Mouse (Mus musculus) midbrain, embryonic 16.5 days (tissue): ENCODE results near the gene Usp8. TPM values are rescaled to one million over a fixed set of nuclear protein-coding genes. Genes with fewer than 3 reads are reported as not detected.
A peak's percentile ranks its signal among the peaks of the same experiment; 100 is the strongest.

ENCODE experiments used
- ATAC-seq: fragments of 200-750 bp; cut with Nextera tagmentation; 2 replicates; pipeline ENCODE4 v1.8.0; 2017; ENCODE audit warnings: moderate TSS enrichment
- H3K27ac ChIP-seq: fragments of 300-500 bp; sonication (generic); 2 replicates; pipeline ENCODE4 v1.5.1; 2014; ENCODE audit warnings: mild to moderate bottlenecking, low read length, mixed read lengths
- H3K27me3 ChIP-seq: fragments of 300-500 bp; sonication (generic); 2 replicates; pipeline ENCODE4 v1.6.1; 2014; ENCODE audit warnings: low read depth, low read length, mixed read lengths; ENCODE audit not compliant: control insufficient read depth, insufficient read depth
- H3K36me3 ChIP-seq: fragments of 300-500 bp; sonication (generic); 2 replicates; pipeline ENCODE4 v1.6.1; 2014; ENCODE audit warnings: mild to moderate bottlenecking, low read length, moderate library complexity, mixed read lengths; ENCODE audit not compliant: control insufficient read depth, insufficient read depth
- H3K4me1 ChIP-seq: fragments of 300-500 bp; sonication (generic); 2 replicates; pipeline ENCODE4 v1.6.1; 2014; ENCODE audit warnings: mild to moderate bottlenecking, low read length, mixed read lengths; ENCODE audit not compliant: control insufficient read depth, insufficient read depth
- H3K4me2 ChIP-seq: fragments of 300-500 bp; sonication (generic); 2 replicates; pipeline ENCODE4 v1.6.1; 2014; ENCODE audit warnings: mild to moderate bottlenecking, low read length, mixed read lengths
- H3K4me3 ChIP-seq: fragments of 300-500 bp; sonication (generic); 2 replicates; pipeline ENCODE4 v1.5.1; 2014; ENCODE audit warnings: low read depth, mild to moderate bottlenecking, low read length, moderate library complexity, mixed read lengths
- H3K9ac ChIP-seq: fragments of 300-500 bp; sonication (generic); 2 replicates; pipeline ENCODE4 v1.6.1; 2014; ENCODE audit warnings: low read depth, low read length, mixed read lengths
- H3K9me3 ChIP-seq: fragments of 300-500 bp; sonication (generic); replicated peaks from 2 replicates; pipeline ENCODE4 v1.6.1; 2014; ENCODE audit warnings: mild to moderate bottlenecking, low read length, mixed read lengths; ENCODE audit not compliant: control insufficient read depth, poor library complexity, severe bottlenecking
- WGBS: fragments of 180-500 bp; shearing (Covaris S2); extraction: QIAGEN DNeasy Blood & Tissue Kit; methylation state at CpG from one replicate; pipeline ENCODE4 v1.1.7; 2014; 5-methylcytosine and 5-hydroxymethylcytosine counted together
- polyA plus RNA-seq: library from polyadenylated mRNA; unstranded; fragments of >200 nt; fragmentation: Nextera tagmentation; extraction: Ambion mirVana; gene quantifications from 2 replicates; pipeline ENCODE4 v1.2.1, GENCODE M21; 2015

The Usp8 gene
- polyA plus RNA-seq = 29.5 and 29.6 TPM in 2 replicates

DNA sequence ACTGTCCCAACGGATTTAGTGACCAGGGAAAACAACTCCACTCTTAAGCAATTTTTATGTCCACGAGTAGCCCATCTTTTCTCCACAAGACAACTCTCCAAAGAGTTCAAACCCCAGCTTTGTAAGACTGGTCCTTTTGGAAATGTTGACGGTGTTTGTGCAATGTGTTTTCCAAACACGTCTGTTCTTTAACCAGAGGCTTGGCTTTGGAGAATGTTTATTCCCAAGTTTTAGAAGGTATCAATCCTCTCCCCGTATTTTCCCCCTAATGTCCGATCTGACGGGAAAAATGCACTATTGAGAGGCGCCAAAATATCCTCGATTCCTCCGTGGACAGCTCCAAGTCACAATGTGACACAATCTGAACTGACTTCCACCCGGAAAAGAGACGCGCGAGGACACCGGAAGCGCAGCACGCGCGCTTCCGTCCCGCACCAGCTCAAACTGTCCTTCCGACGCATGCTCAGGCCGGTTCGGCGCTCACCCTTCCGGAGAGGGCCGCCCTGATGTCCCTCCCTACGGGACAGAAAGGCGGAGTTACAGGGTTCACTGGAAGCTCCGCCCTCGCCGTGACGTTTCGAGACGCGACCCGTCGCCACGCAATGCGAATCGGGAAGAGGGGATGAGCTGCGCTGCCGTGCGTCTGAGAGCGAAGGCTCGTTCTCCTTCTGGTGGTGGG is at the start of gene Usp8:
Usp8 (plus strand) TSS at position 570 of the 679 bp plus-strand sequence.
- peaks cover 10% of the 10 kb centered on the region for H3K4me1 ChIP-seq
- H3K27ac ChIP-seq = peak within 1 kb of the TSS; percentile 88
- H3K9ac ChIP-seq = peak within 1 kb of the TSS; percentile 89
- 2% methylated on average over 47 of the region's 47 CpGs for WGBS
- peak within 1 kb of the TSS; percentile 92 for H3K4me3 ChIP-seq
- ATAC-seq = peak; percentile 100
- H3K4me2 ChIP-seq = peak within 1 kb of the TSS; percentile 86
- H3K9me3 ChIP-seq = no peaks in the 10 kb centered on the region
- H3K27me3 ChIP-seq = peaks cover 7% of the 10 kb centered on the region
- H3K36me3 ChIP-seq = no peaks in the 10 kb centered on the region

GRCm38 (mm10) chr2:126663481-126663880 is 43.6 kb upstream of the Usp8 start:
- Histone ChIP-seq H3K27ac (no peak overlapping the region), H3K9me3 (no peaks in the 10 kb centered on the region), H3K4me3 (no peak overlapping the region), H3K4me1 (no peaks in the 10 kb centered on the region), H3K4me2 (no peak overlapping the region), H3K36me3 (no peaks in the 10 kb centered on the region), H3K27me3 (no peaks in the 10 kb centered on the region), H3K9ac (no peak overlapping the region)
- WGBS = 61% methylated on average over 4 of the region's 4 CpGs
- ATAC-seq = no peak

- WGBS = 85% methylated on average over 3 of the region's 3 CpGs
- Histone ChIP-seq H3K27ac (no peak overlapping the region), H3K4me1 (no peaks in the 10 kb centered on the region), H3K9ac (no peak overlapping the region), H3K27me3 (no peaks in the 10 kb centered on the region), H3K9me3 (no peaks in the 10 kb centered on the region), H3K4me3 (no peak overlapping the region), H3K36me3 (no peaks in the 10 kb centered on the region), H3K4me2 (no peak overlapping the region)
- ATAC-seq = no peak
Observed at GRCm38 (mm10) chr2:126665984-126666383, 41.1 kb upstream of the Usp8 start.

- H3K27me3 ChIP-seq = no peaks in the 10 kb centered on the region
- H3K4me3 ChIP-seq = no peak overlapping the region
- H3K9ac ChIP-seq = no peak overlapping the region
- no peak for ATAC-seq
- H3K9me3 ChIP-seq = no peaks in the 10 kb centered on the region
- H3K27ac ChIP-seq = no peak overlapping the region
- H3K4me2 ChIP-seq = no peak overlapping the region
- H3K36me3 ChIP-seq = no peaks in the 10 kb centered on the region
- peaks cover 23% of the 10 kb centered on the region for H3K4me1 ChIP-seq
- 91% methylated on average over 5 of the region's 5 CpGs for WGBS
Observed at GRCm38 (mm10) chr2:126668621-126669252, 38.4 kb upstream of the Usp8 start.

GRCm38 (mm10) chr2:126673317-126674242 is 33.5 kb upstream of the Usp8 start:
- H3K27ac ChIP-seq = peak overlapping the region; percentile 100; the same call in 1 of the 2 replicates
- peaks cover 40% of the 10 kb centered on the region for H3K4me1 ChIP-seq
- peak overlapping the region; percentile 93 for H3K9ac ChIP-seq
- no peak for ATAC-seq
- H3K4me2 ChIP-seq = peak overlapping the region; percentile 91
- H3K36me3 ChIP-seq = no peaks in the 10 kb centered on the region
- peak overlapping the region; percentile 91 for H3K4me3 ChIP-seq
- no peaks in the 10 kb centered on the region for H3K27me3 ChIP-seq
- no peaks in the 10 kb centered on the region for H3K9me3 ChIP-seq
- WGBS = 66% methylated on average over 13 of the region's 13 CpGs

- peak; percentile 70 for ATAC-seq
- H3K27me3 ChIP-seq = no peaks in the 10 kb centered on the region
- H3K4me3 ChIP-seq = peak overlapping the region; percentile 91
- H3K4me2 ChIP-seq = peak overlapping the region; percentile 91
- H3K27ac ChIP-seq = peak overlapping the region; percentile 100
- under 1% methylated on average over 68 of the region's 77 CpGs for WGBS
- no peaks in the 10 kb centered on the region; the same call in 1 of the 2 replicates for H3K36me3 ChIP-seq
- H3K9me3 ChIP-seq = no peaks in the 10 kb centered on the region
- H3K9ac ChIP-seq = peak overlapping the region; percentile 93
- H3K4me1 ChIP-seq = peaks cover 40% of the 10 kb centered on the region
Observed at GRCm38 (mm10) chr2:126674441-126675168, 32.5 kb upstream of the Usp8 start.

- H3K27ac ChIP-seq = peak overlapping the region; percentile 100
- no peaks in the 10 kb centered on the region for H3K27me3 ChIP-seq
- WGBS = under 1% methylated on average over 99 of the region's 99 CpGs
- peak overlapping the region; percentile 75 for H3K4me2 ChIP-seq
- ATAC-seq = peak; percentile 96
- peak overlapping the region; percentile 93 for H3K9ac ChIP-seq
- H3K9me3 ChIP-seq = 0 out of 2 replicates have a peak, but pooled peaks cover 2% of the 10 kb centered on the region
- H3K4me3 ChIP-seq = peak overlapping the region; percentile 91
- H3K36me3 ChIP-seq = no peaks in the 10 kb centered on the region; the same call in 1 of the 2 replicates
- H3K4me1 ChIP-seq = peaks cover 40% of the 10 kb centered on the region
Observed at GRCm38 (mm10) chr2:126675169-126676121, 31.7 kb upstream of the Usp8 start.
